Mouse (Mus musculus) stomach, postnatal 0 days (tissue): ENCODE data around the gene Ak6.

Experiments used
- CTCF ChIP-seq: IDR thresholded peaks from 2 replicates; pipeline ENCODE4 v1.5.1; 2016; ENCODE audit warnings: antibody characterized with exemption, low read depth, mild to moderate bottlenecking, moderate library complexity
- EP300 ChIP-seq: optimal IDR thresholded peaks from 2 replicates; pipeline ENCODE3; 2016; ENCODE audit warnings: antibody characterized with exemption

GRCm38 (mm10) chr13:100687513-100687912 is 36.7 kb downstream of the Ak6 start:
- TF ChIP-seq CTCF: peak; percentile 28; the same call in 1 of the 2 replicates
- no peak for TF ChIP-seq EP300
